Mouse (Mus musculus) G1E (cell line): ENCODE data around the gene Cisd1.

ENCODE experiments used
- CTCF ChIP-seq: IDR thresholded peaks from 2 replicates; pipeline ENCODE4 v1.5.1; 2012; ENCODE audit warnings: low read depth, low read length, inconsistent platforms, mixed read lengths
- TAL1 ChIP-seq: conservative IDR thresholded peaks from 2 replicates; pipeline ENCODE4 v1.6.1; 2012; ENCODE audit warnings: low read depth, low read length, inconsistent platforms, mixed read lengths

DNA sequence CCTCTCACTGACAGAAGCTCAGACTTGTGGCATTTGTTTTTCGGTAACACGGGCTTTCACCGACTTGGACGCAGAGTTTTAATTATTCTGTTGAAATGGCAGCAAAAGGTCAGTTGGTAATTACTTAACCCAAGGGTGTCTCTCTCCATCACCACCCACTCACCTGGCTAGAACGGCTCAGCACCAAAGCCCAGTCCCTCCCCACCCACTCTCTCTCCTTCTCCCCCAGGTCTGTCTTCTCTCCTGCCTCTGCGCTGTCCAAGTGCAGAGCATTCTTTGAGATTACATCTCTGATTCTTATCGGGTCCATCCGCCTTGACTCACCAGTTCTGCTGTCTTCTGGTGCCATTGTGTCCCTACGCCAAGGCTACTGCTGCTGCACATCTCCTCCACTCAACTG, 11.9 kb downstream of the Cisd1 start:
- TF ChIP-seq CTCF (no peak), TAL1 (no peak)
